1 mouse cellular context compared by ENCODE assay signal in the genomic region with DNA sequence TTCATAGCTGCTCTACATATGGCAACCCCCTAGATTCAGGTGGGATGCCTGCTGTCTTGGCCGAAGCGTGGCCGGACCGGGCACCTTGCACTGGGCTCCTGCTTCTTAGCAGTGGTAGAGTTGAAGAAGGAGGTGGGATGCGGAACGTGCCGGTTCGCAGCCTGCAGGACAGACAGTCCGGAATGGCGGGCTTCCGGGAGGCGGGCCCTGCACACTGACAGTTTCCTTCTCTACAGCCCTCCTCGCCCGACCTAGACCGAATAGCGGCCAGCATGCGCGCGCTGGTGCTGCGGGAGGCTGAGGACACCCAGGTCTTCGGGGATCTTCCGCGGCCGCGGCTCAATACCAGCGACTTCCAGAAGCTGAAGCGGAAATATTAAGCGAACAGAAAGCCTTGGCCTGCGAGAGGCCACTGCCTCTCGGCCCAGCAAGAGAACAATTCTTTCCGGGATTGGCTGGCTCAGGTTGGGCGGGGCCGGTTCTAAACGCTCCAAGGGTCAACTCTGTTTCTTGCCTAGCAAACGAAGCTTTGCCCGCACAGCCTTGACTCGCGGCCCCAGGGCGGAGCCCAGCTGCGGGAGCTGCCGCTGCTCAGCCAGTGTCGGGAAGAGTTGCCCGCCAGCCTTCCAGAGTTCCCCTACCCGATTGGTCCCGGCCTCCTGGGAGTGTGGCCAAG.
TF ChIP-seq lines count a peak whose summit lies in the region.

No protein-coding gene starts in this region.

TF ChIP-seq in CH12.LX, 34 proteins besides CTCF, POLR2A, EP300 and RAD21:
- no peak for TF ChIP-seq ZNF384 (IDR thresholded peaks at IDR 0.05; ENCODE audit: low read depth, low read length)
- TF ChIP-seq IRF4 (IDR thresholded peaks at IDR 0.05; ENCODE audit: low read depth, low read length), result no peak
- no peak; the same call in 1 of the 2 replicates for TF ChIP-seq USF2 (conservative IDR thresholded peaks at IDR 0.05; ENCODE audit: low read depth, low read length)
- TF ChIP-seq UBTF (IDR thresholded peaks at IDR 0.05; ENCODE audit: low read depth, low read length), result peak; percentile 77
- peak; percentile 67 for TF ChIP-seq NRF1 (IDR thresholded peaks at IDR 0.05; ENCODE audit: low read depth, low read length)
- no peak for TF ChIP-seq GABPA (IDR thresholded peaks at IDR 0.05; ENCODE audit: insufficient replicate concordance, low read depth, low read length)
- TF ChIP-seq ZC3H11A (IDR thresholded peaks at IDR 0.05; ENCODE audit: low read depth, low read length), result no peak
- no peak for TF ChIP-seq JUN (IDR thresholded peaks at IDR 0.05; ENCODE audit: insufficient read depth, low read depth, low read length)
- TF ChIP-seq MYC (IDR thresholded peaks at IDR 0.05; ENCODE audit: low read depth, low read length), result no peak
- peak; percentile 69 for TF ChIP-seq HCFC1 (IDR thresholded peaks at IDR 0.05; ENCODE audit: low read depth, low read length)
- peak; percentile 25 for TF ChIP-seq CHD2 (IDR thresholded peaks at IDR 0.05; ENCODE audit: low read length)
- TF ChIP-seq MAX (IDR thresholded peaks at IDR 0.05; ENCODE audit: low read length), result peak; percentile 52; the same call in 1 of the 2 replicates
- TF ChIP-seq MAFK (IDR thresholded peaks at IDR 0.05; ENCODE audit: insufficient replicate concordance, low read length), result no peak
- TF ChIP-seq RCOR1 (conservative IDR thresholded peaks at IDR 0.05; ENCODE audit: low read depth, low read length), result no peak
- peak; percentile 59; the same call in 1 of the 2 replicates for TF ChIP-seq MAZ (IDR thresholded peaks at IDR 0.05; ENCODE audit: low read depth, low read length)
- peak; percentile 53; the same call in 1 of the 2 replicates for TF ChIP-seq NELFE (IDR thresholded peaks at IDR 0.05; ENCODE audit: low read depth, low read length)
- no peak; the same call in 1 of the 2 replicates for TF ChIP-seq ZMIZ1 (IDR thresholded peaks at IDR 0.05; ENCODE audit: low read depth, low read length)
- TF ChIP-seq BHLHE40 (IDR thresholded peaks at IDR 0.05; ENCODE audit: low read depth, low read length), result peak; percentile 74
- TF ChIP-seq CHD1 (IDR thresholded peaks at IDR 0.05; ENCODE audit: low read depth, low read length), result no peak
- TF ChIP-seq USF1 (IDR thresholded peaks at IDR 0.05; ENCODE audit: low read depth, low read length), result no peak
- peak; percentile 85 for TF ChIP-seq ELF1 (IDR thresholded peaks at IDR 0.05; ENCODE audit: low read depth, low read length)
- TF ChIP-seq TCF12 (IDR thresholded peaks at IDR 0.05; ENCODE audit: low read depth, low read length), result peak; percentile 66
- 0 out of 2 replicates have a peak, but pooled peaks have one; percentile 31 for TF ChIP-seq KAT2A (IDR thresholded peaks at IDR 0.05; ENCODE audit: insufficient replicate concordance, low read length)
- TF ChIP-seq POLR2AphosphoS2 (IDR thresholded peaks at IDR 0.05; ENCODE audit: low read depth, low read length), result 0 out of 2 replicates have a peak, but pooled peaks have one; percentile 53
- TF ChIP-seq E2F4 (IDR thresholded peaks at IDR 0.05; ENCODE audit: insufficient replicate concordance, low read depth, low read length), result no peak
- TF ChIP-seq SIN3A (IDR thresholded peaks at IDR 0.05; ENCODE audit: low read length), result peak; percentile 61
- TF ChIP-seq TBP (conservative IDR thresholded peaks at IDR 0.05; ENCODE audit: low read depth, low read length), result 0 out of 2 replicates have a peak, but pooled peaks have one; percentile 35
- TF ChIP-seq MXI1 (IDR thresholded peaks at IDR 0.05; ENCODE audit: low read depth, low read length), result peak; percentile 72; the same call in 1 of the 2 replicates
- no peak for TF ChIP-seq ETS1 (conservative IDR thresholded peaks at IDR 0.05; ENCODE audit: low read depth, low read length)
